Mouse (Mus musculus) c-Kit-positive CD71-negative TER-119-negative erythroid progenitor cells, embryonic 14.5 days (primary cell): ENCODE data around the gene Hspa4.

Experiments
- DNase-seq: peaks from one replicate; pipeline ENCODE4 v3.0.0-alpha.2; 2013; ENCODE audit warnings: low read depth

The Hspa4 gene

GRCm38 (mm10) chr11:53252186-53253119 lies 47.8 kb downstream of the Hspa4 start:
- no peak for DNase-seq

DNA sequence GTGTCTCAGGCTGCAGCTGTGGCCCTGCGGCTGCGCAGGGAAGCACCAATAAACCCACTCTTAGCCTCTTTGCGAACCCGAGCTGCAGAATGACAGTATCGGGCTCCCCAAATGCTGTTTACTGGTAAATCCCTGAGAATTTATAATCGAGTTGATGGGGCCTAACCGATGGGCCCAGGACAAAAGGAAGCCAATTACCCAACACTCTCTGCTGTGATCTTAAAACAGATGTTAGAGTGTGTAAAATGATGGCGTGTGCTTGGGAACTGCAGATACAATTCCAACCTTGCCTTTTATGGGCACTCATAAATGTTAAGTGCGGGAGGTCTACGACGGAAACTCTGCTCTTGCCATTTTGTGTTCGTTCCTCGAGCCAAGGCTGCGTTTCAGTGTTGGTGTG lies 49.5 kb downstream of the Hspa4 start:
- DNase-seq = no peak

GRCm38 (mm10) chr11:53249686-53250085 lies 50.6 kb downstream of the Hspa4 start:
- no peak for DNase-seq

DNA sequence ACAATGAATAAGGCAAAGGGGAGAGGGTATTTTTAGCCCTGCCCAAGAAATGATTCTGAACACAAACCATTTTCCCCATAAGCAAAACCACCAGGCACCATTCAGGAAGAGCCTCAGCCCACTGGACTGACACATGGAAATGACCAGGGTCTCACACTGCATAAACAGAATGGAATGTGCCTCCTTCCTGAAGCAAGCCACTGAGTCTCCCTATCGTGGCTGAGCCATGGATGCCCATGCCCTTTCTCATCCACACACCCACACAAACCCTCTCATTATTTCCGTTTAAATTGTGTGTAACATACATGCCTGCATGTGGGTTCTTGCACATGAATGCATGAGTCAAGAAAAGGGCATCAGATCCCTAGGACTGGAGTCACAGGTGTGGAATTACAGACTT lies 54.7 kb downstream of the Hspa4 start:
- no peak for DNase-seq

GRCm38 (mm10) chr11:53243199-53243598 lies 57.1 kb downstream of the Hspa4 start:
- DNase-seq = no peak

- no peak for DNase-seq
These were observed 66.7 kb downstream of the Hspa4 start for GRCm38 (mm10) chr11:53233590-53233989.

DNA sequence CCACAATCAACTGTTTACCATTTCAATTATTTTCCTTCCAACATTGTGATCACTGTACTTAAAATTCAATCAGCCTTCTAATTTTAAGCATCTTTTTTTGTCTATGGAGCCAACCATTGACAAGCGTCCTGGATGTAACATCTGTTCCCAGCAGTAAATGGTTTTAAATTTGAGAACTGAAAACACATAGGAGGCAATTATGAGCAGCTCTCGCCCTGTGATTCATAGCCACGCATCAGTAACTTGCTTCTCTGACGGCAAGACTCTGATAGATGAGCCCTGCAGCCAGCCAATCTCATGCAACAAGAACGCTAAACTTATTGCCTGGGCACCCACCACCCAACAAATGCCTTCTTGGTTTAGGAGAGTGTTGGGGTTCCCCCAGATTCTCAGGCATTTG lies 68.4 kb downstream of the Hspa4 start:
- no peak for DNase-seq

DNA sequence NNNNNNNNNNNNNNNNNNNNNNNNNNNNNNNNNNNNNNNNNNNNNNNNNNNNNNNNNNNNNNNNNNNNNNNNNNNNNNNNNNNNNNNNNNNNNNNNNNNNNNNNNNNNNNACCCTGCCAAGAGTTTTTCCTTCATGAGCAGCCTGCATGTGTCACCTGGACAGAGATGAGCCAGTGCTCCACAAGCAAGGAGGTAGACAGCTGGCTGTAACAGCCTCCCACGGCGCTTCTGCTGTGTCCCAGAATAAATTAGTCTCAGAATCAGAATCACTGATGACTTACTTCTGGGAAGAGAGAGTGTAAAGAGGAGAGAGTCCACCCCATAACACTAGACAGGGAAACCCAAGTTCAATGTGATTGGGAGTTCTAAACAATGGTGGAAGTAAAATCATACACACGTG lies 71.2 kb downstream of the Hspa4 start:
- no peak for DNase-seq

DNA sequence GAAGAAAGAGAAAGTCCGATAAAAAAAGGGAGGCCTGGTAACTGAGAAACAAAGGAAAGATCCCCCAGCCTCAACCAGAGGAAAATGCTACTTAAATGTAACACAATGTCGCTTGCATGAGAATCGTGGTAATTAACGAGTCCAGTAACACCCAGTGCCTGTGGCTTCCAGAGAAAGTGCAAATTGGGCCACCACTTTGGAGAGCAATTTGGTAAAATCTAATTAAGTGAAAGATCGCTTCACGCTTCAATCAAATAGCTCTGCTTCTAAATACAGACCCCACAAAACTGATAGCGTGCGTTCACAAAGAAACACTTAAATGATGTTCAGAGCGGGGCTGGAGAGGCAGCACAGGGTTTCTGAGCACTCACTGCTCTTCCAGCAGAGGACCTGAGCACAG lies 89.4 kb downstream of the Hspa4 start:
- DNase-seq = no peak
